Mouse (Mus musculus) ES-Bruce4 (cell line): Measurements from ENCODE around the gene Sgip1.

Experiments
- CTCF ChIP-seq: IDR thresholded peaks from one replicate; pipeline ENCODE4 v1.8.1; 2011; ENCODE audit warnings: low read depth, low read length
- EP300 ChIP-seq: IDR thresholded peaks from 2 replicates; pipeline ENCODE4 v1.6.1; 2011; ENCODE audit warnings: low read depth, low read length; ENCODE audit not compliant: insufficient read depth
- POLR2A ChIP-seq: IDR thresholded peaks from one replicate; pipeline ENCODE4 v1.8.1; 2011; ENCODE audit warnings: low read length; ENCODE audit not compliant: insufficient read depth

GRCm38 (mm10) chr4:102769070-102769469, 28.0 kb downstream of the Sgip1 start:
- TF ChIP-seq POLR2A (no peak), CTCF (no peak), EP300 (no peak)
